Mouse (Mus musculus) liver, embryonic 14.5 days (tissue): ENCODE data around the gene Nrn1. TPM values are rescaled to one million over a fixed set of nuclear protein-coding genes. Genes with fewer than 3 reads are reported as not detected.

Source experiments
- ATAC-seq: fragments of 200-750 bp; cut with Nextera tagmentation; 2 replicates; pipeline ENCODE4 v1.8.0; 2017; ENCODE audit warnings: moderate number of reproducible peaks, mild to moderate bottlenecking, moderate library complexity; ENCODE audit not compliant: insufficient read depth
- DNase-seq, 3 experiments: peaks; one replicate each; pipeline ENCODE4 v3.0.0-alpha.2; 2012 to 2013; ENCODE audit warnings: low read depth in 3 of 3, low spot score in 3 of 3
- H3K27ac ChIP-seq: fragments of 300-500 bp; sonication (generic); 2 replicates; pipeline ENCODE4 v1.5.1; 2014; ENCODE audit warnings: moderate library complexity, mild to moderate bottlenecking, control low read depth, inconsistent platforms
- H3K27me3 ChIP-seq: fragments of 300-500 bp; sonication (generic); 2 replicates; pipeline ENCODE4 v1.6.1; 2014; ENCODE audit warnings: mild to moderate bottlenecking, low read length, moderate library complexity; ENCODE audit not compliant: control insufficient read depth, insufficient read depth
- H3K36me3 ChIP-seq: fragments of 300-500 bp; sonication (generic); replicated peaks from 2 replicates; pipeline ENCODE4 v1.6.1; 2014; ENCODE audit warnings: low read depth; ENCODE audit not compliant: control insufficient read depth, insufficient read depth
- H3K4me1 ChIP-seq, 2 experiments: fragments of 200-500 bp in 1 of 2; fragments of 300-500 bp in 1 of 2; sonication (generic) in 1 of 2; replicated peaks; 2 replicates each; pipeline ENCODE4 v1.6.1; 2012 to 2014; ENCODE audit warnings: antibody characterized with exemption in 1 of 2, inconsistent platforms in 1 of 2, low read length in 1 of 2; ENCODE audit not compliant: control insufficient read depth in 2 of 2, insufficient read depth in 2 of 2
- H3K4me2 ChIP-seq: fragments of 300-500 bp; sonication (generic); 2 replicates; pipeline ENCODE4 v1.6.1; 2014; ENCODE audit warnings: low read depth, mild to moderate bottlenecking, control low read depth, moderate library complexity
- H3K4me3 ChIP-seq, 2 experiments: fragments of 200-500 bp in 1 of 2; fragments of 300-500 bp in 1 of 2; sonication (generic) in 1 of 2; 2 replicates each; pipeline ENCODE4 v1.5.1; 2012 to 2014; ENCODE audit warnings: low read depth in 2 of 2, low read length in 2 of 2, mild to moderate bottlenecking in 2 of 2, control low read depth in 1 of 2, inconsistent platforms in 1 of 2, moderate library complexity in 1 of 2; ENCODE audit not compliant: insufficient read depth in 1 of 2
- H3K9ac ChIP-seq: fragments of 300-500 bp; sonication (generic); replicated peaks from 2 replicates; pipeline ENCODE4 v1.6.1; 2014; ENCODE audit warnings: mild to moderate bottlenecking, control low read depth, moderate library complexity
- H3K9me3 ChIP-seq: fragments of 300-500 bp; sonication (generic); 2 replicates; pipeline ENCODE4 v1.6.1; 2016; ENCODE audit warnings: low read length, mixed read lengths; ENCODE audit not compliant: control insufficient read depth
- CTCF ChIP-seq: IDR thresholded peaks from 2 replicates; pipeline ENCODE4 v1.5.1; 2016; ENCODE audit warnings: antibody characterized with exemption, low read depth, control low read depth
- EP300 ChIP-seq: IDR thresholded peaks from 2 replicates; pipeline ENCODE4 v1.6.1; 2016; ENCODE audit warnings: antibody characterized with exemption, low read depth
- WGBS: fragments of 180-500 bp; shearing (Covaris S2); extraction: QIAGEN DNeasy Blood & Tissue Kit; methylation state at CpG from one replicate; pipeline ENCODE4 v1.1.7; 2014; ENCODE audit not compliant: insufficient replicate concordance; 5-methylcytosine and 5-hydroxymethylcytosine counted together
- polyA plus RNA-seq, 2 experiments: library from polyadenylated mRNA; depleted of rRNA in 1 of 2; stranded (reverse) in 1 of 2; unstranded in 1 of 2; fragments of >200 nt; fragmentation: Nextera tagmentation in 1 of 2; extraction: Ambion mirVana in 1 of 2; gene quantifications; 2 replicates each; pipeline versions ENCODE4 v1.2.1 to v1.2.3; 2012 to 2014

The Nrn1 gene
- polyA plus RNA-seq, 2 experiments: 17.6 to 32.3 TPM

DNA sequence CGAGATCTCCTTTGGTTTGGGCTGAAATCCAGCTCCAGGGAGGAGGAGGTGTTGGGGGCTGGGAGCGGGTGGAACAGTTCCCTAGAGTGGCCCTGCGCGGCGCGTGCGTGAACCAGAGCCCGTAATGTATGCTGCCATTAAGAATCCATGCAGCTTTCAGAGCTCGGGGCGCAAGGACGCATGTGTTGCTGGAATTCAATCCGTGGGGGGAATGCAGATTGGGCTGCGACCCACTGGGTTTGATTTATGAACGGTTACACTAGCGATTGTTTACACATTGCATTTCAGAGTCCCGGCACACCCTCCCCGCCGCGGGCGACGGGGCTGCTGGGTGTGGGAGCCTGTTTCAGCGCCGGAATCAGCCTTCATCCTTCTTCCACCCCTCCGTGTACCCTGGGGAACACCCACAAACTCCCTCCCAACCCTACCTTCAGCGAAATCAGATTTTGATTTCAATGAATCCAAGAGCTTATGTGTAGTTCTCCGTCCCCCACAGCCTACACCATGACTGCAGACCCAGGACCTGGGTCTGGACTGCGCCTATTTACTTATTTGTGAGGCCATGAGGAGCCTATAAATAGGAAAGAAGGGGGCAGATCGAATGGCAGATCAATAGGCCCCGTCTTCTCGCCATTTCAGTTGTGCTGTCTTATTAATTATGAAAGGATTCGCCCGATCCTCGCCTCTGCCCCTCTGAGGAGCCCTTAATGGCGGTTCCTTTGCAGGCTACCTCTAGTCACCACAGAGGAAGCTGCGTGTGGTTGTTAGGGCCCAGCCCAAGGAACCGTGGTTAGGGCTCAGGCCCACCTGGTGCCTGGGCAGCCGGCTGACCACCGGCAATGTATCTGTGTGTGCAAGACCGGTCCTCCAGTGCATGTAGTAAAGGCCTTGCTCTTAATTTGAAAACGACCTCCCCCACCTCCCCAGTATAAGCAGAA, 10.1 kb downstream of the Nrn1 start:
- Histone ChIP-seq H3K4me1 (no peaks in the 10 kb centered on the region), H3K9me3 (no peaks in the 10 kb centered on the region), H3K27ac (no peak overlapping the region), H3K27me3 (peaks cover 75% of the 10 kb centered on the region), H3K4me3 (no peak overlapping the region), H3K9ac (no peak overlapping the region), H3K36me3 (no peaks in the 10 kb centered on the region), H3K4me2 (peak overlapping the region; percentile 22; the same call in 1 of the 2 replicates)
- WGBS: 2% methylated on average over 40 of the region's 40 CpGs
- TF ChIP-seq CTCF (no peak), EP300 (no peak)
- ATAC-seq (no peak), DNase-seq (no peak)

DNA sequence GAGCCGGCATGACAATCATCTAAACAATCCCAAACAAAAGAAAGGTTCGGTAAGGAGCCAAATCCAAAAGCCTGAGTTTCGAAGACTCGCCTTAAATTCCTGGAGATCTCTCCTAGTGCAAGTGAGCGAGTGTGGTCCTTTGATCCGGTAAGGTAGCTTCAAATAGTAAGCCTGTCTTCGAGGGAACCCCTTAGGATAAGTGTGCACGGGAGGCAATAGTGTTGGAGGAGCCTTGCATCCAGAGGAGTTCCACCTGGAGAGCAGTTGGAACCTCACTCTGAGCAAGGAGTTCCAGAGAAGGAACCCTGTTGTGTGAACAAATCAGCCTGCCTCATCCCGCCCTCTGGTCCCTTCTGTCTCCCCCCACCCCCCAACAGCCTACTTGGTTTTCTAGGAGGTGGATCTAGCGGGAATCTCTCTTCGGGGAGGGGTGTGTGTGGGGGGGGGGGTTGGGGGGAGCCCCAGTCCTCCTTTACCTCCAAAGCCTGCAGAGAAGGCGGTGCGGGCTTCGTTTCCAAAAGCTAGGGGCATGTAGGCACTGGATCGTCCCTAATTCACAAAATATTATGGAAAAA, 11.1 kb downstream of the Nrn1 start:
- ATAC-seq (no peak), DNase-seq (no peak)
- no peak overlapping the region for H3K27ac ChIP-seq
- no peak overlapping the region for H3K9ac ChIP-seq
- no peaks in the 10 kb centered on the region for H3K36me3 ChIP-seq
- H3K27me3 ChIP-seq: peaks cover 66% of the 10 kb centered on the region
- 5% methylated on average over 15 of the region's 15 CpGs for WGBS
- H3K4me2 ChIP-seq: no peak overlapping the region
- no peak for TF ChIP-seq CTCF
- TF ChIP-seq EP300: no peak
- no peaks in the 10 kb centered on the region for H3K4me1 ChIP-seq
- H3K4me3 ChIP-seq: no peak overlapping the region
- H3K9me3 ChIP-seq: no peaks in the 10 kb centered on the region

DNA sequence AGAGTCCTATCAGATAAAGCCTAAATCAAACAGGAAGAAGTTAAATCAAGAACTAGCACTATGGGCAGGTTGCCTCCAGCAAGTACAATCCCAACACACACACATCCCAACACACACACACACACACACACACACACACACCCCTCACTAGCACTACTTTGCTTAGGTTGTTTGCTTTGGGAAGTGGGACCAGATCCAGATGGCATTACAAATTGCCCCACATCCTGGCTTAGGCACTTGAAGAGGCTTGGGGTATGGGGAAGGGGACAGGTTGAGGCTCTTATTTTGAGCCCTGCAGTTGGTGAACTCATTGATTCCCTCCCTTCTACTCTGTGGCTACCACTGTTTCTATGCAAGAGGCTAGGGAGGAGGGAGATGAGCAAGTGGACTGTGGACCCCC, 12.6 kb downstream of the Nrn1 start:
- Histone ChIP-seq H3K4me1 (no peaks in the 10 kb centered on the region), H3K36me3 (no peaks in the 10 kb centered on the region), H3K4me2 (no peak overlapping the region), H3K9me3 (no peaks in the 10 kb centered on the region), H3K27me3 (peaks cover 54% of the 10 kb centered on the region), H3K27ac (no peak overlapping the region), H3K4me3 (no peak overlapping the region), H3K9ac (no peak overlapping the region)
- no peak for ATAC-seq
- DNase-seq: no peak
- no peak for TF ChIP-seq EP300
- no peak for TF ChIP-seq CTCF

DNA sequence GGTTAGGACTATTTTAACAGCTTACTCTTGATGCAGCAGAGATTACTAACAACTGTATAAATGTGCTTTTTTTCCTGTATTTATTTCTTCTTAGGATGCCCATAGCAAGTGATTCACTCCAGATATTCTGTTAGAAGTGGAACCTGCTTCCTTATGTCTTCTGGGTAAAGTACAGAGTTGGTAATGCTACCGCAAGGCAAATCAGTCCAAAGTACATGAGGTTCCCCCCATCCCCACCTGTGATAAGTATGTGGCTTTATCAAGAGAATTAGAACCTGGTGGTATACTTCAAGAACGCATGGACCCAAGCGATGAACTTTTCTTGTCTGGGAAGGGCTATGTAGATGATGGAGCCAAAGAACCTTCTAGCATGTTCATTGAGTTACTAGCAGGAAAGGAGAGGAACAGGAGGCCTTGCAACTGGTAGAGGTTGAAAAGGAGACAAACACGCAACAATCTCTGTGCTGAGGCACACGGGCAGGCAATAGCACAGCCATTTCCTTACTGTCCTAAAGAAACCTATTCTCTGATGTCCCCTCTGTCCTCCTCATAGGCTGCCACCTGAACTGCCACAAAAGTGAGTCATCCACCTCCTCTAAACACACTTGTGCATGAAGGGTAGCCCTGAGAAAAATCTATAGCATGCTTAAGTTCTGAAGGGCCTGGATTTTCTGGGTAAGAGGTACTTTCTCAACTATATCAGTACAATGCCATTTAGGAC, 14.5 kb downstream of the Nrn1 start:
- H3K27me3 ChIP-seq: peaks cover 35% of the 10 kb centered on the region
- no peak overlapping the region for H3K27ac ChIP-seq
- H3K36me3 ChIP-seq: no peaks in the 10 kb centered on the region

DNA sequence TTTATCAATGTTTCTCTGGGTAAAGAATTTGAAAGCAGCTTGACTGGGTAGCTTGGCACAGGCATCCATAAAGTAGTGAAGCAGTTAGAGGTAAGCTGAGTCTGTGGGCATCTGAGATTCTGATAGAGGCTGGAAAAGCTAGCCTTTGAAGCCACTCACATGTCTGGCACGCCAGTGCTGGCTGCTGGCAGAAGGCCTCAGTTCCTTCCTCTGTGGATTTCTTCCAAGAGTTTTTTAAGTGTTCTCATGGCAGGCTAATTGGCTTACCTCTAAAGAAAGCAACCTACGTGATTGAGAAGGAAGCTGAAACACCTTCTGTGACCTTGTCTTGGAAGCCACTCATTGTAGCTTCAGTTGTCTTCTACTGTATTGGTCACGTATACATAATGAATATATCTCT, 17.6 kb downstream of the Nrn1 start:
- 37% methylated on average over 3 of the region's 3 CpGs for WGBS

More for the DNA sequence above, 14.5 kb downstream of the Nrn1 start:
- Histone ChIP-seq H3K9ac (no peak overlapping the region), H3K4me3 (no peak overlapping the region), H3K4me2 (no peak overlapping the region), H3K4me1 (no peaks in the 10 kb centered on the region), H3K9me3 (no peaks in the 10 kb centered on the region)
- DNase-seq (no peak), ATAC-seq (no peak)
- WGBS: 72% methylated on average over 5 of the region's 5 CpGs
- TF ChIP-seq EP300 (no peak), CTCF (no peak)

More for the DNA sequence above, 17.6 kb downstream of the Nrn1 start:
- H3K4me3 ChIP-seq: no peak overlapping the region
- no peaks in the 10 kb centered on the region for H3K36me3 ChIP-seq
- H3K4me2 ChIP-seq: no peak overlapping the region
- DNase-seq (no peak), ATAC-seq (no peak)
- no peak overlapping the region for H3K9ac ChIP-seq
- TF ChIP-seq EP300 (no peak), CTCF (no peak)
- peaks cover 7% of the 10 kb centered on the region for H3K27me3 ChIP-seq
- H3K4me1 ChIP-seq: 0 out of 4 replicates have a peak, but pooled peaks cover 0 to 2% of the 10 kb centered on the region in 2 experiments
- no peaks in the 10 kb centered on the region for H3K9me3 ChIP-seq
- no peak overlapping the region for H3K27ac ChIP-seq
